Mouse (Mus musculus) heart, embryonic 13.5 days (tissue): ENCODE measurements around the gene Hdac4. TPM values are rescaled to one million over a fixed set of nuclear protein-coding genes. Genes with fewer than 3 reads are reported as not detected.

Source experiments
- ATAC-seq: fragments of 200-750 bp; cut with Nextera tagmentation; 2 replicates; pipeline ENCODE4 v1.8.0; 2017; ENCODE audit warnings: moderate TSS enrichment; ENCODE audit not compliant: insufficient number of reproducible peaks, low FRiP score, low TSS enrichment; ENCODE audit errors: extremely low read depth
- H3K27ac ChIP-seq: fragments of 300-500 bp; sonication (generic); replicated peaks from 2 replicates; pipeline ENCODE4 v1.5.1; 2015; ENCODE audit warnings: moderate library complexity, mild to moderate bottlenecking, inconsistent platforms
- H3K27me3 ChIP-seq: fragments of 300-500 bp; sonication (generic); replicated peaks from 2 replicates; pipeline ENCODE4 v1.6.1; 2015; ENCODE audit warnings: mild to moderate bottlenecking, inconsistent platforms
- H3K36me3 ChIP-seq: fragments of 300-500 bp; sonication (generic); 2 replicates; pipeline ENCODE4 v1.6.1; 2015; ENCODE audit warnings: mild to moderate bottlenecking, inconsistent platforms
- H3K4me1 ChIP-seq: fragments of 300-500 bp; sonication (generic); 2 replicates; pipeline ENCODE4 v1.6.1; 2015; ENCODE audit warnings: inconsistent platforms
- H3K4me2 ChIP-seq: fragments of 300-500 bp; sonication (generic); 2 replicates; pipeline ENCODE4 v1.6.1; 2015; ENCODE audit warnings: inconsistent platforms, mild to moderate bottlenecking, moderate library complexity
- H3K4me3 ChIP-seq: fragments of 300-500 bp; sonication (generic); 2 replicates; pipeline ENCODE4 v1.5.1; 2015; ENCODE audit warnings: moderate library complexity, mild to moderate bottlenecking, inconsistent platforms
- H3K9ac ChIP-seq: fragments of 300-500 bp; sonication (generic); 2 replicates; pipeline ENCODE4 v1.6.1; 2015; ENCODE audit warnings: inconsistent platforms, mild to moderate bottlenecking, moderate library complexity
- H3K9me3 ChIP-seq: fragments of 300-500 bp; sonication (generic); 2 replicates; pipeline ENCODE4 v1.6.1; 2016; ENCODE audit warnings: inconsistent platforms
- WGBS: fragments of 180-500 bp; shearing (Covaris S2); methylation state at CpG from one replicate; pipeline ENCODE4 v1.1.7; 2015; ENCODE audit warnings: mixed read lengths; 5-methylcytosine and 5-hydroxymethylcytosine counted together
- polyA plus RNA-seq: library from polyadenylated mRNA; unstranded; fragments of >200 nt; fragmentation: Nextera tagmentation; extraction: Ambion mirVana; gene quantifications from 2 replicates; pipeline ENCODE4 v1.2.1, GENCODE M21; 2015

Gene Hdac4
- polyA plus RNA-seq, 1 experiment from 2014 or later: 8.4 TPM

DNA sequence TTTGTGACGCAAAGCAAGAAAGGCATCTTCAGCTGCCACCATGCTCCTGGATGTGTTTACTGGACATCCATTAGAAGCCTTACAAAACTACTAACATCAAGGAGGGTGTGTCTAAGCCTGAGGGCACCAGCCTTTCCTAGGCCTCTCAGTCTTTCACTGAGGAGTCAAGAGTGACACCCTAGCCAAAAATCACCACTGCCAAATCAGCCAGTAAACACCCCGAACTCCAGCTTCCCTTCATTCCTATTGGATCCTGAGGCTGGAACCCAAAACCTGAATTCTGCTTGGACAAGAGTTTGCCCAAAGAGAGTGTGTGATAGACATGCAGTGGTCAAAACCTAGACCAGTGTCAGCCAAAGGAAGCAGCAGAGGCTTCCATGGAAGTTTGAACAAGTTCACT is 87.5 kb downstream of the Hdac4 start:
- H3K9ac ChIP-seq: no peak overlapping the region
- WGBS: 89% methylated on average over 2 of the region's 2 CpGs
- H3K4me3 ChIP-seq: no peak overlapping the region
- no peaks in the 10 kb centered on the region for H3K9me3 ChIP-seq
- H3K27me3 ChIP-seq: no peaks in the 10 kb centered on the region
- H3K4me2 ChIP-seq: no peak overlapping the region
- H3K27ac ChIP-seq: no peak overlapping the region
- no peak for ATAC-seq
- H3K36me3 ChIP-seq: no peaks in the 10 kb centered on the region
- peaks cover 65% of the 10 kb centered on the region for H3K4me1 ChIP-seq

DNA sequence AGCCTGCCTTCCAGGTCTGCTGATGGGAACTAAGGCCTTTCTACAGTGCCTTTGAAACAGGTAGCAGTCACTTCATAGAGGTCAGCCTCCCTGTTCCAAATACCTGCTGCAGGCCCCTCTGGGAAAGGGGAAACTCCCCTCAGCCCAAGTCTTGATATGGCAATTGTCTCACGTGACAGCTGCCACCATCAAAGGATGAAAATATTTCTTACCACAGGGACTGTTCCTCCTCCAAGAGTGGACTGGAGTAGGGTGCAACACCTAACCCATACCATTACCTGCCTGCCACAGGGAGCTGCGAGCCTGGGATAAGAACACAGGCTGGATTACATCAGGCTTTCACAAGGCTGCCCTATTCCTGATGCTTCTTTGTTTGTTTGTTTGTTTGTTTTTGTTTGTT is 88.0 kb downstream of the Hdac4 start:
- peaks cover 61% of the 10 kb centered on the region for H3K4me1 ChIP-seq
- H3K36me3 ChIP-seq: no peaks in the 10 kb centered on the region
- H3K9ac ChIP-seq: no peak overlapping the region
- H3K27me3 ChIP-seq: no peaks in the 10 kb centered on the region
- no peak for ATAC-seq
- no peak overlapping the region for H3K4me3 ChIP-seq
- no peak overlapping the region for H3K27ac ChIP-seq
- 73% methylated on average over 2 of the region's 2 CpGs for WGBS
- H3K9me3 ChIP-seq: no peaks in the 10 kb centered on the region
- no peak overlapping the region for H3K4me2 ChIP-seq

DNA sequence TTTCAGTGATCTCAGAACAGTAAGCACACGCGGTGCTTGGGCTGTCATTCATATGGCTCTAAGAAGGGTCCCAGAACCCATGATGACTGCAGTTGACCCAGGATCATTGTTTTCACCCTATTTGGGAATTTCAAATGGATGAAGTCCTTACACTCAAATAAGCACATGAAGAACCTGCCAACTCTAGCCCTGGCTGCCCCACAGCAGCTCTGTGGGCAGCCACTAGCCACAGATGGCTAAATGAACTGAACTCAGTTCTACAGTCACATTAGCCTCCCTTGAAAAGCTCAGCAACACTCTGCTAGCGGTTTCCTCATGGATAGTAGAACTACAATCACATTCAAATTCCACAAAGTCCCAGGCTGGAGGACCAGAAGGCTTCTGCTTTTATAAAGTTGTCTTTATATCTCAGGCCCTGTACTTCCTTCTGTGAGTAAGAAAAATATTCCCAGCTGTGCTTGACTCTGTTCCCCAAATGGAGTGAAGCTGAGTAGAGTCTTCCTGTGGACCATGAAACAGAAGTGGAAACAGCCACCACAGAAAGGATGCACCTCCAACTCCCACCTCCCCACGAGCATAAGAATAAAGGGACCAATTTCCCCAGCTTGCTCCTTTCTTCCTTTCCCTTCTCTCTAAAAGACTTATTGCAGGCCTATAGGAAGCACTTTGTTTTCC is 88.9 kb downstream of the Hdac4 start:
- Histone ChIP-seq H3K4me3 (no peak overlapping the region), H3K27ac (no peak overlapping the region), H3K36me3 (no peaks in the 10 kb centered on the region), H3K27me3 (no peaks in the 10 kb centered on the region), H3K4me2 (no peak overlapping the region), H3K9me3 (no peaks in the 10 kb centered on the region), H3K9ac (no peak overlapping the region), H3K4me1 (peaks cover 58% of the 10 kb centered on the region)
- ATAC-seq: no peak
- 80% methylated on average over 4 of the region's 4 CpGs for WGBS

GRCm38 (mm10) chr1:92104718-92105117 is 90.8 kb downstream of the Hdac4 start:
- ATAC-seq: no peak
- H3K9ac ChIP-seq: no peak overlapping the region
- peaks cover 63% of the 10 kb centered on the region for H3K4me1 ChIP-seq
- H3K4me2 ChIP-seq: no peak overlapping the region
- no peaks in the 10 kb centered on the region for H3K27me3 ChIP-seq
- H3K36me3 ChIP-seq: no peaks in the 10 kb centered on the region
- H3K27ac ChIP-seq: no peak overlapping the region
- H3K9me3 ChIP-seq: no peaks in the 10 kb centered on the region
- 84% methylated on average over 3 of the region's 3 CpGs for WGBS
- H3K4me3 ChIP-seq: no peak overlapping the region

- H3K36me3 ChIP-seq: no peaks in the 10 kb centered on the region
- no peak overlapping the region for H3K4me2 ChIP-seq
- H3K4me3 ChIP-seq: no peak overlapping the region
- H3K9ac ChIP-seq: no peak overlapping the region
- H3K4me1 ChIP-seq: peaks cover 63% of the 10 kb centered on the region
- no peaks in the 10 kb centered on the region for H3K27me3 ChIP-seq
- ATAC-seq: no peak
- no peak overlapping the region for H3K27ac ChIP-seq
- no peaks in the 10 kb centered on the region for H3K9me3 ChIP-seq
Measured at GRCm38 (mm10) chr1:92103971-92104370, 91.5 kb downstream of the Hdac4 start.

GRCm38 (mm10) chr1:92103377-92103776 is 92.1 kb downstream of the Hdac4 start:
- Histone ChIP-seq H3K4me3 (no peak overlapping the region), H3K4me2 (no peak overlapping the region), H3K27ac (no peak overlapping the region), H3K4me1 (peaks cover 60% of the 10 kb centered on the region), H3K9ac (no peak overlapping the region), H3K27me3 (no peaks in the 10 kb centered on the region), H3K36me3 (no peaks in the 10 kb centered on the region), H3K9me3 (no peaks in the 10 kb centered on the region)
- ATAC-seq: no peak
- WGBS: 57% methylated on average over 3 of the region's 3 CpGs

DNA sequence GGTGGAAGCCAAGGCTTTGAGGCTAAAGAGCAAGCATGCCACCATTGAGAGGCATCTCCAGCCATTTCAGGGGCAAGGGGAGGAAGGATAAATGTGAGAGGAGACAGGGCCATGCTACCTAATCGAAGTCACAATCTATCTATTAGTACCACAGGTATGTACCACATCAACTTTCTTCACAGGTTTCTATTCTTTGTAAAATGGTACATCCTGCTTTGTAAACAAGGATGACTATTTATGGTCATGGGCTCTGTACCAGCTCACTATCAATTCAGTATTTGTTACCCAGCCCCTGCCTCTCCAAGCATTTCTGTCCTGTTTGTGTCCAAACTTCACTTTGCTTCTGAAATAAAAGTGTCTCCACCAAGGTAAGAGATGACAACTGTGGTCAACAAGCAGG is 92.7 kb downstream of the Hdac4 start:
- Histone ChIP-seq H3K4me1 (peaks cover 56% of the 10 kb centered on the region), H3K9ac (no peak overlapping the region), H3K27ac (no peak overlapping the region), H3K27me3 (no peaks in the 10 kb centered on the region), H3K9me3 (no peaks in the 10 kb centered on the region), H3K4me3 (no peak overlapping the region), H3K36me3 (no peaks in the 10 kb centered on the region), H3K4me2 (no peak overlapping the region)
- ATAC-seq: no peak
- 85% methylated on average over 1 of the region's 1 CpGs for WGBS

- Histone ChIP-seq H3K9me3 (no peaks in the 10 kb centered on the region), H3K4me2 (no peak overlapping the region), H3K27me3 (no peaks in the 10 kb centered on the region), H3K36me3 (no peaks in the 10 kb centered on the region), H3K9ac (no peak overlapping the region), H3K27ac (peak overlapping the region; percentile 39; the same call in 1 of the 2 replicates), H3K4me3 (no peak overlapping the region), H3K4me1 (peaks cover 45% of the 10 kb centered on the region)
- 56% methylated on average over 4 of the region's 4 CpGs for WGBS
- ATAC-seq: no peak
Measured at GRCm38 (mm10) chr1:92100371-92100891, 95.1 kb downstream of the Hdac4 start.

DNA sequence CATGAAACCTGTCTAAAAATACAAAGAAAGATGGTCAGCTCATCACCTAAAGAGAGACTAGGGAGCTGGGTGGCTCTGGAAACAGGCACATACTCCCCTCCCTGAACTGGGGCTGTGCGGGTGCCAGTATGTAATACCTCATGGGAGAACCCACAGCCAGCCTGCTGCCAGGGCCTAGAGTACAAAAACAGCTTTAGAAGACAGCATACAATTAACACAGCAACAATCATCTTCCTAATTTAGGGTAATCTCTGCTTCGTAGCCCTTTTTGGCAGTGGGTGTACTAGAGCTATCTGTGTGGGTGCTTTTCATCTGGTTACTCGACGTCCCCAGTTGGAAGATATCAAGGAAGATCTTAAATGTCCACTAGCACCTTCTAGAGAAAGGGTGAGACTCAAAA is 95.5 kb downstream of the Hdac4 start:
- no peaks in the 10 kb centered on the region for H3K36me3 ChIP-seq
- H3K27me3 ChIP-seq: no peaks in the 10 kb centered on the region
- H3K4me2 ChIP-seq: no peak overlapping the region
- H3K27ac ChIP-seq: 0 out of 2 replicates have a peak overlapping the region, but pooled peaks have one; percentile 39
- no peak for ATAC-seq
- H3K4me1 ChIP-seq: peaks cover 45% of the 10 kb centered on the region
- no peak overlapping the region for H3K4me3 ChIP-seq
- 58% methylated on average over 4 of the region's 4 CpGs for WGBS
- no peak overlapping the region for H3K9ac ChIP-seq
- H3K9me3 ChIP-seq: no peaks in the 10 kb centered on the region

DNA sequence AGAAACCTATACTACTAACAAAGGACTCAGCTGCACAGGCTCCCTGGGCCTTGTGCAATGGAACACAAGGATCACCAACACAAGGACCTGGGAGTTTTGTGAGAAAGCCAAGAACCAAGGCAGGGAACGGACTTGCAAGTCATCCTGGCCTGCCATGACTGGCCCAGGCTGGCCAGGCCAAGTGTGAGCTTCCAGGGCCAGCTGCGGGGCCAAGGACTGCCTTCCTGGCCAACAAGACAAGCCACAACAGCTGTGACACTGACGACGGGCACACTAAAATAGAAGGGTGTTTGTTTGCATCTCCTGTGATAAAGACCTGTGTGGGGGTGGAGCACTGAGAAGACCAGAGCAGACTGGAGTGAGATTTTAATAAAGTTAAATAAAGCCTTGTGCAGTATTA is 96.0 kb downstream of the Hdac4 start:
- ATAC-seq: no peak
- WGBS: 35% methylated on average over 4 of the region's 4 CpGs
- Histone ChIP-seq H3K9ac (no peak overlapping the region), H3K9me3 (no peaks in the 10 kb centered on the region), H3K36me3 (no peaks in the 10 kb centered on the region), H3K4me3 (no peak overlapping the region), H3K27me3 (no peaks in the 10 kb centered on the region), H3K4me1 (peaks cover 45% of the 10 kb centered on the region), H3K4me2 (no peak overlapping the region), H3K27ac (no peak overlapping the region)

DNA sequence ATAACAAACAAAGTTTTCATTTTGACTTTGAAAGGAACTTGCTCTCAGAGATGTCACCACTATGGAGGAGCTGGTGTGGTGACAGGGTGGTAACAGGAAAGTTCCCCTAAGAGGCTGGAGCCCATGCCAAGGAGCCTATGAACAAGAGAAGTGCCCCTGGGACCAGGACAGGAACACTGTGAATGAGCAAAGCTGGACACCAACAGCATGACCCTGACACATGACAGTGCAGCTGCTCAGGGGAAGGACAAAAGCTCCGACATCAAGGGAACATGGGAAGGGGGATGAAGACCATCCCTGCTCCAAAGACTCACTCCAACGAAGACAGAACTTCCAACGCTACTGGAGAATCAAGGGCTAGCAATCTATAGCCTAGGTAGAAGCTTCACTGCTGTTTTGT is 97.0 kb downstream of the Hdac4 start:
- H3K27ac ChIP-seq: no peak overlapping the region
- H3K4me1 ChIP-seq: peaks cover 38% of the 10 kb centered on the region
- no peaks in the 10 kb centered on the region for H3K27me3 ChIP-seq
- H3K4me3 ChIP-seq: no peak overlapping the region
- no peaks in the 10 kb centered on the region for H3K9me3 ChIP-seq
- H3K4me2 ChIP-seq: no peak overlapping the region
- ATAC-seq: no peak
- WGBS: 84% methylated on average over 3 of the region's 3 CpGs
- no peak overlapping the region for H3K9ac ChIP-seq
- no peaks in the 10 kb centered on the region for H3K36me3 ChIP-seq

GRCm38 (mm10) chr1:92096991-92097525 is 98.4 kb downstream of the Hdac4 start:
- ATAC-seq: no peak
- Histone ChIP-seq H3K4me2 (no peak overlapping the region), H3K27me3 (no peaks in the 10 kb centered on the region), H3K36me3 (no peaks in the 10 kb centered on the region), H3K4me3 (no peak overlapping the region), H3K27ac (no peak overlapping the region), H3K9me3 (no peaks in the 10 kb centered on the region), H3K4me1 (peaks cover 38% of the 10 kb centered on the region), H3K9ac (no peak overlapping the region)
- WGBS: 71% methylated on average over 3 of the region's 3 CpGs
